ENCODE assay signal across 28 mouse cellular contexts in the genomic region with DNA sequence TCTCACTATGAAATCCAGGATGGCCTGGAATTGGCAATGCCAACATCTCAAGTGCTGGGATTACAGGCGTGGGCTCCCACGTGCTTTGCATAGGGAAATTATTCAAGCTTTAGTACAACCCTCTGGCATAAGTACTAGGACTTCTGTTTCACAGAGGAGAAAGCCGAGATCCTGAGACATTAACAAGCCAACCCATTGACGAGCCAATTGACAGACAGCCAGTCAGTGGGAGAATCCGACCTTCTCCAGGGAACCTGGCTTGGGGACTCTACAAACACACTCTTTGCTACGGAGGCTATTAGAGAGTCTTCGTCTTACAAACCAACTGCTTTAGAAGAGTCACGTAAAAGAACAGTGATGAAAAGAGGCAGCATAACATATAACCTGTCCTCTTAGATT. TPM values are rescaled to one million over a fixed set of nuclear protein-coding genes. Genes with fewer than 3 reads are reported as not detected.
DNase-seq lines count a peak whose midpoint lies in the region; ATAC-seq and TF ChIP-seq lines count a peak whose summit lies in the region.
"Had no signal": no experiment of that assay in that cellular context is flagged by ENCODE, and none has a peak within 500 bp of the region (broad histone marks: within the 10 kb centered on the region; RNA-seq: fewer than 3 reads in every experiment).

No protein-coding gene starts in this region.

- no peaks in the 10 kb centered on the region for H3K9me3 ChIP-seq in forebrain, postnatal 0 days (ENCODE audit: low read length)
- H3K9me3 ChIP-seq in forebrain, embryonic 10.5 days = no peaks in the 10 kb centered on the region
- H3K9me3 ChIP-seq: embryonic facial prominence, embryonic 13.5 days; forebrain, embryonic 12.5 days; heart, embryonic 12.5 days; limb, embryonic 12.5 days; liver, embryonic 15.5 days had no signal

- no peak overlapping the region for H3K4me3 ChIP-seq in forebrain, postnatal 0 days (ENCODE audit: low read depth, low read length)
- no peak overlapping the region for H3K4me3 ChIP-seq in forebrain, embryonic 10.5 days
- H3K4me3 ChIP-seq: forebrain, embryonic 12.5 days; heart, adult 2 months; limb, embryonic 12.5 days; liver, embryonic 15.5 days had no signal

- H3K4me1 ChIP-seq in forebrain, postnatal 0 days (ENCODE audit: insufficient read depth) = peaks cover 11% of the 10 kb centered on the region; the same call in 1 of the 2 replicates
- peaks cover 31% of the 10 kb centered on the region for H3K4me1 ChIP-seq in forebrain, embryonic 10.5 days

- DNase-seq in forebrain, postnatal 0 days = peak; percentile 50
- no peak for DNase-seq in forebrain, embryonic 10.5 days (ENCODE audit: extremely low spot score, low spot score)
- peak; percentile 48 for DNase-seq in left cerebral cortex, postnatal 4 days
- DNase-seq in left cerebral cortex, adult 9 months (ENCODE audit: low spot score in 2 of 2) = no peak
- DNase-seq in testis, postnatal 10 days (ENCODE audit: low spot score) = peak; percentile 25
- no peak for DNase-seq in testis, postnatal 14 days (ENCODE audit: low spot score)
- DNase-seq in yolk sac, embryonic 10.5 days (ENCODE audit: low spot score) = no peak
- DNase-seq: adrenal gland, adult 2 months; adrenal gland, postnatal 36 days; B cell, adult 2 months; cerebellum, adult 9-10 months; gastrocnemius, adult 2 months; gastrocnemius, postnatal 36 days; heart, adult 2 months; kidney, adult 11 months; kidney, postnatal 14 days; layer of hippocampus, adult 9-11 months; lung, postnatal 14 days had no signal

- H3K36me3 ChIP-seq in forebrain, postnatal 0 days (ENCODE audit: insufficient read depth) = no peaks in the 10 kb centered on the region
- no peaks in the 10 kb centered on the region for H3K36me3 ChIP-seq in forebrain, embryonic 10.5 days (replicated peaks)
- H3K36me3 ChIP-seq: embryonic facial prominence, embryonic 13.5 days; forebrain, embryonic 12.5 days; heart, embryonic 12.5 days; limb, embryonic 12.5 days; liver, embryonic 15.5 days had no signal

- H3K4me2 ChIP-seq in forebrain, postnatal 0 days (ENCODE audit: low read depth) = no peak overlapping the region

- H3K9ac ChIP-seq in forebrain, postnatal 0 days = no peak overlapping the region
- H3K9ac ChIP-seq: forebrain, embryonic 12.5 days; heart, embryonic 12.5 days; limb, embryonic 12.5 days; liver, embryonic 15.5 days had no signal

- ATAC-seq in forebrain, postnatal 0 days = no peak
- ATAC-seq: inflammation-experienced regulatory T-cells, adult 6 months had no signal

- TF ChIP-seq CTCF in forebrain, postnatal 0 days (IDR thresholded peaks at IDR 0.05; ENCODE audit: low read depth) = no peak

- intact Hi-C loops in left cerebral cortex, postnatal 4 days (cut with DNase I) = loop anchor here (5.0 kb wide), 1 partner anchor 143 kb away; no protein-coding TSS in a partner anchor

- WGBS in forebrain, postnatal 0 days = 46% methylated on average over 8 of the region's 8 CpGs
- WGBS in forebrain, embryonic 10.5 days = 87% methylated on average over 8 of the region's 8 CpGs

- H3K27me3 ChIP-seq in forebrain, postnatal 0 days (ENCODE audit: insufficient read depth, low read length) = no peaks in the 10 kb centered on the region
- H3K27me3 ChIP-seq in forebrain, embryonic 10.5 days (ENCODE audit: poor library complexity, severe bottlenecking) = peaks cover 15% of the 10 kb centered on the region
- H3K27me3 ChIP-seq: embryonic facial prominence, embryonic 13.5 days; heart, embryonic 12.5 days; limb, embryonic 12.5 days had no signal

- H3K27ac ChIP-seq in forebrain, postnatal 0 days (ENCODE audit: low read depth, low read length) = no peak overlapping the region
- H3K27ac ChIP-seq in forebrain, embryonic 10.5 days = no peak overlapping the region
- H3K27ac ChIP-seq: embryonic facial prominence, embryonic 13.5 days; forebrain, embryonic 12.5 days; limb, embryonic 12.5 days; liver, embryonic 15.5 days; stomach, postnatal 0 days had no signal

RNA-seq across cellular contexts. Expression of gene Lta4h, which starts 23.3 kb away (rescaled TPM):
- 55.7 and 67.6 TPM in 2 replicates for total RNA-seq in forebrain, postnatal 0 days (2014; rRNA removed)
- 72.6 and 88.0 TPM in 2 replicates for polyA plus RNA-seq in forebrain, postnatal 0 days (2015; fragmentation: Nextera tagmentation; extraction: Ambion mirVana)
- 150 and 152 TPM in 2 replicates for polyA plus RNA-seq in forebrain, embryonic 10.5 days (2016; fragmentation: Nextera tagmentation; extraction: Ambion mirVana)
- total RNA-seq in left cerebral cortex, postnatal 4 days (2021) = 10 to 100 TPM; 72.9 to 83.9 TPM

RNA-seq across cellular contexts. Expression of gene Hal, which starts 58.7 kb away (rescaled TPM):
- 0.05 TPM in 1 of 2 replicates, not detected in the other for total RNA-seq in forebrain, postnatal 0 days (2014; rRNA removed)
- polyA plus RNA-seq in forebrain, postnatal 0 days (2015; fragmentation: Nextera tagmentation; extraction: Ambion mirVana) = 0.15 TPM in 1 of 2 replicates, not detected in the other
- polyA plus RNA-seq in forebrain, embryonic 10.5 days (2016; fragmentation: Nextera tagmentation; extraction: Ambion mirVana) = 0.12 and 0.26 TPM in 2 replicates
- total RNA-seq in left cerebral cortex, postnatal 4 days (2021) = under 1 TPM in 1 of 2 experiments, not detected in 1; 0.28 TPM
- total RNA-seq: hematopoietic stem cell, adult 5-6 weeks had no signal
- polyA plus RNA-seq: heart, embryonic 12.5 days; heart, postnatal 0 days; kidney, embryonic 14.5 days; limb, embryonic 12.5 days had no signal

Comparison
In these comparisons a context has a peak if more than half of its experiments do, and no peak if none do; other contexts are left out.
1. DNase-seq: peak in forebrain, postnatal 0 days (single experiment), left cerebral cortex, postnatal 4 days (single experiment) and testis, postnatal 10 days (single experiment); none in forebrain, embryonic 10.5 days (single experiment), left cerebral cortex, adult 9 months (0 of 2), testis, postnatal 14 days (single experiment) and yolk sac, embryonic 10.5 days (single experiment).